Mouse (Mus musculus) megakaryocyte, adult 5-6 weeks (primary cell): ENCODE measurements around the gene Zbtb32. TPM values are rescaled to one million over a fixed set of nuclear protein-coding genes. Genes with fewer than 3 reads are reported as not detected.

Source experiments
- ATAC-seq: 2 replicates; pipeline ENCODE4 v1.8.0; 2016; ENCODE audit warnings: mild to moderate bottlenecking, inconsistent platforms; ENCODE audit not compliant: poor library complexity, severe bottlenecking
- total RNA-seq, 2 experiments: library from RNA; stranded (forward) in 1 of 2; stranded (reverse) in 1 of 2; fragments of 153-499, 151-499 nt in 1 of 2; fragments of 221-1000, 200-1000 nt in 1 of 2; gene quantifications; 2 replicates each; pipeline versions ENCODE4 v1.2.3 to v1.2.4; 2015 to 2017

Zbtb32 gene
- total RNA-seq (2015): 0.78 TPM in 1 of 2 replicates, not detected in the other
- total RNA-seq (2017): 2.0 and 2.9 TPM in 2 replicates

DNA sequence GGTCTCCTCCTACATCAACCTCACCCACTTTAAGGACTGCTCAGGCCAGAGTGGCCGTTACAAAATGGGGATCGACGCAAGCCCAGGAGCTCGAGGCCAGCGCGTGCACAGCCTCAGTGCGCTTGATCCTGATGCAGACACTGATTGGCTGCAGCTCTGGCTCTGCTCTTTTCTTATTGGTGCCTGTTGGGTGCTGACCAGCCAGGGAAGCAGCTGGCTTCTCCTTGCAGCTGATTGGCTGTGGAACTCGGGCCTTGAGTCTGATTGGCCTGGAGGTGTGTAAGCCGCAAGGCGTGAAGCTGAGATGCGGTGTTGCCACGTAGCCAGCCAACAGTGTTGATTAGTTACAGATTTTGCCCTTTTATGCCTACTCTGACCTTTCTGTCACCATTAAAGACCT, at the start of gene Zbtb32:
Zbtb32 (minus strand) TSS at position 124 of the 400 bp plus-strand sequence.
- no peak for ATAC-seq

GRCm38 (mm10) chr7:30639083-30639482, 40.4 kb upstream of the Zbtb32 start:
- no peak for ATAC-seq

- no peak for ATAC-seq
These were observed 37.7 kb upstream of the Zbtb32 start for GRCm38 (mm10) chr7:30636395-30636794.

- no peak for ATAC-seq
These were observed 37.0 kb upstream of the Zbtb32 start, which contains the start of gene Etv2 for GRCm38 (mm10) chr7:30635752-30636151. TSS of gene Etv2 (minus strand) at chr7:30635852.

DNA sequence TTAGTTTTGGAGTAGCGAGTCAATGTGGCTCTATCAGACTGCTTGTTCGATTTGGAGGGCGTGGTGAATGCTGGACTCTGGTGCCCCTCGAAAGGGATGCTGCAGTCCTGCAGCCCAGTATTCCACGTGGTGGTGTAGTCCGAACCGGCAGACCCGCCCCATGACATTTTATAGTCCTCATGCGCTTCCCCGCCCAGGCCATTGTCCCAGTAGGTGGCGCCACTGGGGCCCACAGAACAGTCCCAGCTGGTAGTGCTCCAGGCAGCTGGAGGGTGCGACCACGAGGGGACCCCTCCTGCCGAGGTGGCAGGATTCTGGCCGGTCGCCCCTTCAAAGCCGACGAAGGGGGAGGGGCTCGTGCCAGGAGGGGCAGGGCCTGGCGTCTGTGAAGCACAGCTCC, 35.9 kb upstream of the Zbtb32 start:
- peak; percentile 63 for ATAC-seq

- no peak for ATAC-seq
These were observed 35.2 kb upstream of the Zbtb32 start for GRCm38 (mm10) chr7:30633762-30634412.

- ATAC-seq: no peak
These were observed 30.3 kb upstream of the Zbtb32 start for GRCm38 (mm10) chr7:30629013-30629412.

GRCm38 (mm10) chr7:30626647-30627046, 27.9 kb upstream of the Zbtb32 start:
- ATAC-seq: no peak

DNA sequence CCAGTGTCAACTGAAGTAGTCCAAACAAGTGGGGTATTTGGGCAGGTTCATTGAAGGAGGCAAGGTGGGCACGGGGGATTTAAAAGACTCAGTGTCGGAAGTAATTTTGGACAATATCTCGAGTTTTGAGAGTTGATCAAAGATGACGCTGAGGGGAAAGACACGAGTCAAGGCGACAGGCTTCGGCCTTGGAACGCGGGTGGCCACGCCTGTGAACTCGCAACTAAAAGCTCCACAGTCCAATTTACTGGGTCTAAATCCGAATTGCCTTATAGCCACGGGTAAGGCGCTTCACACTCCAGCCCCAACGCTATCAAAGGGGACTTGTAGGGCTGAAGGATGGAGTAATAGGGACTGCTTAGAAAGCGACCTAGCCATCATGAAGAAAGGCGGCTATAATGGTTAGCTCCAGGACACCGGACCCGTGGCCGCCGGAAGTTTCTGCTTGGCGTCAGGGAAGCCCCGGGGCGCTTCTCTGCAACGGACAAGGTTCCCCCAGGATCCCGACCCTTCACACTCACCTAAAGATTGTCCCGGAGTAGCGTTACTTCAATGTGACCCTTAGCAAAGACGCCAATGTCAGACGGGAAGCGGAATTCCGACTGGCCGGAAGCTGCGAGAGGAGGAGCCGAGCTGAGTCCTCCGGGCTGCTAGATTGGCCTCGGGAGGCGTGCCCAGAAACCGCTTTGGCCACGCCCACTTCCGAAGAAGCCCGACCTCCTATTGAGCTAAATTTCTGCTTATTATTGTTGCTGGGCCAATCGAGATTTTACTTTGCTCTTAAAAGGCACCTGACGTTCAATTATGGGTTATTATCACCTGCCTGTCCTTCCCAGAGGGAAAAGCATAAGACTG, 27.0 kb upstream of the Zbtb32 start, which contains the start of gene Cox6b1:
Cox6b1 (minus strand) TSS at position 622 of the 855 bp plus-strand sequence.
- peak; percentile 100 for ATAC-seq

- no peak for ATAC-seq
These were observed 20.5 kb upstream of the Zbtb32 start for GRCm38 (mm10) chr7:30619202-30619601.

DNA sequence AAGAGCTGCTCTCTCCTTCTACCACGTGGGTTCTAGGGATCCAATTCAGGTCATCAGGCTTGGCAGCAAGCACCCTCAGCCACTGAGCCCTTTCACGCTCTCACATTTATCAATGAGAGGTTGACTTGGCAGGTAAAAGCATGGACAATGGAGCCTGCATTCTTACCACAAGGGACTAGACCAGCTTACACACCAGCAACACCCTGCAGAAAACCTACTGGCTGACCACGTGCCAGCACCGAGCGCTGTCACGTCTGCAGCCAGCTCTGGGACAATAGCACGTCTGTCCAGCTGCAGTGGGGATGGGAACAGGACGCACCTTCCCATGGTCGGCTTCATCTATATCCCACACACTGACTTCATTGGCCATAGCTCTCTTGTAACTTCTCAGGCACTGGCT, 19.9 kb upstream of the Zbtb32 start:
- no peak for ATAC-seq

DNA sequence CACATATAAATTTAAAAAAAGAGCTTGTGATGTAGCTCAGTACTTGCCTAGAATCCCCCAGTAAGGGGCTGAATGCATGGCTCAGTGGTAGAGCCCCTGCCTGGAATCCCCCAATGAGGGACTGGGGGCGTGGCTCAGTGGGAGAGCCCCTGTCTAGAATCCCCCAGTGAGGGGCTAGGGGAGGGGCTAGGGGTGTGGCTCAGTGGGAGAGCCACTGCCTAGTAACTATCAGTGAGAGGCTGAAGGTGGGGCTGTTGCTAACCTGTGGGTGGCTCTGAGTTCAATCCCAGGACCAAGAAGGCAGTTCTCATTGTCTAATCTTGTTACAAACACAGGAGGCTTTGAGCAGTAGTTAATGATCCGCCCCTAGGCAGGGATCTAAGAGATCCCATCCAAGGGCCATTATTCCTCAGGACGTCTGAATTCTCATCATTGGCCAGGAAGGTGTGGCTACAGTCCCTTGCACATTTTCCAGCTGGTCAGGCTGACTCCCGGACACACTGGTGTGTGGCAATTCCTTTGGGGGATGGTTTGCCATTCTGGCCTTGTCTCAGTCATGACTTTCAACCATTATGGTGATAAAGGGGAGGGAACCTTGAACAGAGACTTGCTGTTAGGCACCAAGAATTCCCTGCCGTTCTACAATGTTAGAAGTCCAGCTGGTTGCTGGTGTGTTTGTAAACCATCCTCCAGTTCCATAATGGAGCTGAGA, 16.5 kb upstream of the Zbtb32 start:
- no peak for ATAC-seq

DNA sequence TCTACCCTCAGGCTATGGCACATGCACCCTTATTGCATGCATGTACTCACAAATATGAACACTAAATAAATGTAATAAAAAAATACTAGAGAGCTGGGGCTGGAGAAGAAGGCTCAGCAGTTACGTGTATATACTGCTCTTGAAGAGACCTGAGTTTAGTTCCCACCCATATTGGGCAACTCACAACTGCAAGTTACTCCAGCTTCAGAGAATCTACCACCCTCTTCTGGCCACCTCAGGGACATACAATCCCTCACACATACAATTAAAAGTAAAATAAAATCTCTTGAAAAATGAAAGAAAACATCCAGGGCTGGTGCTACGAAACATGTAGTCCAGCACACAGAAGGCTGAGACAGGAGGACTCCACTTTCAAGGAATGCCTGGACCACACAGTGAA, 15.7 kb upstream of the Zbtb32 start:
- peak; percentile 70 for ATAC-seq

GRCm38 (mm10) chr7:30613529-30614112, 14.9 kb upstream of the Zbtb32 start:
- ATAC-seq: peak; percentile 83

GRCm38 (mm10) chr7:30612654-30613402, 14.1 kb upstream of the Zbtb32 start, which contains the start of gene Upk1a:
TSS of gene Upk1a (minus strand) at chr7:30612847.
- ATAC-seq: no peak

- no peak for ATAC-seq
These were observed 11.3 kb upstream of the Zbtb32 start for GRCm38 (mm10) chr7:30610043-30610442.

DNA sequence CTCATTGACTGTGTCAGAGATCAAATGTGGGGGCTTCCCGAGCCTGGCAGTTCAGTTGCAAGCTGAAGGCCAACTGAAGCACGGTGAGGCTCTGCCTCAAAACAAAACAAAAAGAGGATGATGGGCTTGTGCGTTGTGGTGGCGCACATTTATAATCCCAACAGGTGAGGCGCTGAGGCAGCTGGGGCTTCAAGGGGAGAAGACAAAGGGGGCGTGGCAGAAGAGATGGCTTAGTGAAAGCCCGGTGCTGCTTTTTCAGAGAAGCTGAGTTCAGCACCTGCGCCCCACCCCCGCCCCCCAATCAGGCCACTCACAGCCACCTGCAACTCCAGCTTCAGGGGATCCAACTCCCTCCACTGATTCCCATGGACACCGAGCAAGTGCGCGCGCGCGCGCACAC, 9.8 kb upstream of the Zbtb32 start:
- ATAC-seq: no peak

DNA sequence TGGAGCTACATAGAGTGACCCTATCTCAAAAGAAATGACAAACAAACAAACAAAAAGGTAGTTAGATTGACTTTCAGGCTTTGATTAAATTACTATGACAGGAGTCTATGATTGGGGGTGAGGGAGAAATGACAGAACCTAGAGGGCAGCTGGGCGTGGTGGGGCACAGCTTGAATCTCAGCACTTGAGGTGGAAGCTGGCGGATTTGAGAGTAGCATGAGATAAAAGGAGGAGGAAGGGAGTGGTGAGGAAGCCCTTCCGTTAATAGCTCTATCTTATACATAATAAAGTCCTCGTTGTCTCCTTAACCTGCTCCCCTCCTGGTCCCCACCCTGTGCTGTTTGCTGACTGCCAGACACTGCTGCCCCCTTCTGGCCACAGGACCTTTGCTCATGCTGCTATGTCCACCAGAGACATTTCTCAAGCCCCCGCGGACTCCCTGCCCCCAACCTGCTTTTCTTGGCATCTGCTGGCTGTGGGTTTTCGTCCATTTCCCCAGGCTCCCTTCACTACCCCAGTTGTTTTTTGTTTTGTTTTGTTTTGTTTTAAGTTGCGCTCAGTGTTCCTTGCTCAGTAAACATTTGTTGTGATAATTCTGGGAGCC, 9.1 kb upstream of the Zbtb32 start:
- peak; percentile 88 for ATAC-seq

- ATAC-seq: no peak
These were observed 6.2 kb upstream of the Zbtb32 start for GRCm38 (mm10) chr7:30604944-30605343.

DNA sequence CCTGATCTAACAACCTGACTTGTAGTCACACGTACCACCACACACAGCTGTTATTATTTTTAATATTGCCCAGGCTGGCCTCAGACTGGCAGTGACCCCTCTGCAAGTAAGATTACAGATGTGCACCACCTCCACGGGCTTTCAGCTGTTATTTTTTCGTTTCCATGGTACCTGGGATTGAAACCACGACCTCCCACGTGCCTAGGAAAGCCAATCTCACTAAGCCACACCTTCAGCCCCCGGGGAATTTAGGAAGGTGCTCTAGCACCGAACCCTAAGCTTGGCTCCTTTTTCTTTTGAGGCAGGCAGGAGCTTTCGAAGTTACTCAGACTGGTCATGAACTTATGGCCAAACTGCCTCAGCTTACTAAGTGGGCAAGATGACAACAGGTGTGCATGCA, 5.7 kb upstream of the Zbtb32 start:
- no peak for ATAC-seq
